Mouse (Mus musculus): ENCODE data around the gene Cdh11.
"Not testable (repeated sequence)": the region's sequence is repeated elsewhere in the genome, so short reads cannot be mapped to it uniquely, and the experiment has no call there.

The Cdh11 gene

DNA sequence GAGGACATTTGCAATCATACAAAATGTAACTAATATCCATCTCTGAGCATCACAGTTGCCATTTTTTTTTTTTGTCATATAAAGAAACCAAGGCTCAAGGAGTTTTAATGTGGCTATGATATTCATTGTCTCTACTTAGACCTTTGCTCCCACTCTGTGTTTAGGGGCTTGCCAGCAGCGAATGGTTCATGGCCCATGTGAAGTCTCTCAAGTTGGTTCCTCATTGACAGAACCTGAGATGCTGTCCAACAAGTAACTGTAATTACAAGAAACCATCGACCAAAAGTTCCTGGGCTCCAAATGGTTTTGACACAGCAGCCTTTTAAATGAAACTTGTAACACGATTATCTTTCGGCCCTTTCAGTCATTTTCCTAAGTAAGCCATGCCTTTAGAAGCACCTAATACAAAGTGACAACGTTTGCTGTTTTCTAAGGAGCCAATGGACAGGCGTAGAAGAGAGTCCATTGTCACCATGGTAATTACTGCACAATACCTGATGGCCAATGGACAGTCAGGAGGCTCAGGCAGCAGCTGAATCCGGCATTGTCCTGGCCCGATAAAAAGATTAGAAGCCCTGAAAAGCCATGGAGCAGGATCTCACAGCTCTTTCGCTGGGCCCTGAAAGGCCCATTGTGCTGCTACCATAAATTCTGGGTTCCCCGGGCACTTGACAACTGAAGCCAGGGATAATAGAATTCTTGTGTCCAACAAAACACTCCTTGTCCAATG lies 59.1 kb downstream of the Cdh11 start:
- CTCF ChIA-PET, result no interaction called here
- POLR2A ChIA-PET, result no interaction called here

DNA sequence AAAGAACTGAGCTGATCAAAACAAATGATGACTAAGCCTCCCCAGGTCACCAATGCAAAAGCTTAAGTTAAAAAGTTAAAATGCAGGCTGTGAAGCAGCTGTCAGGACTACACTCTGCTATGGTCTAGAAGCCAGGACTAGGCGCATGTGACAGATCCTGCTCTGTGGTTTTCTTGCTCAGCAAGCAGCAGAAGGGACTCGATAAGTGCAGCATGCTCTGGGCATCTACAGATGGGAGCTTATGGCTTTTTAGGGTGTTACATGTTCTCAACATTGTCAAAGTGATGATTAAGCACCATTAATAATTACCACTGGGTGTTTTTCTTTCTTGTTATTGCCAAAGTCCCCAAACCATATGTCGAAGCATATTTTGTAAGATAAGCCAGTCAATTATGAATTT lies 59.9 kb downstream of the Cdh11 start:
- CTCF ChIA-PET, result no interaction called here
- POLR2A ChIA-PET, result interaction anchor here in 1 of 4 experiments (0.6 kb wide), 1 partner anchor 177 kb away, joined by 3 read pairs; no protein-coding TSS in a partner anchor

DNA sequence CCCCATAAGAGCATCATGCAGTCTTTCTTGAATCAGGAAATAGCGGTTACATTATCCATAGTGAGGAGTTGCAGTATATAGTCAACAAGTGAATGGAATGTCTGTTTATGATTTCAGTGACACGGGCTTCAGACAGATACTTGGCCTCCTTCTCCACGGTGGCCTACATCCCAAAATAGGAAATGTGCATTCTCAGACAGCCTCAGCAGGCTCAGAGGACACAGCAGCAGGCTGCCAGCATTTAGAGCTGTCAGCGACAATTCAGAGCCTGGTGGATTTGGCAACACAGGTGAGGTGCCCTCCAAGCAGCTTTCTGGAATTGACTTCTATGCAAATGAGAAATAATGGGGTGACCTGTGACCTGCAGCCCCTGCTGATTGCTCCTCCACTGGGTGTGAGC lies 69.5 kb downstream of the Cdh11 start:
- POLR2A ChIA-PET, result no interaction called here
- CTCF ChIA-PET, result no interaction called here

DNA sequence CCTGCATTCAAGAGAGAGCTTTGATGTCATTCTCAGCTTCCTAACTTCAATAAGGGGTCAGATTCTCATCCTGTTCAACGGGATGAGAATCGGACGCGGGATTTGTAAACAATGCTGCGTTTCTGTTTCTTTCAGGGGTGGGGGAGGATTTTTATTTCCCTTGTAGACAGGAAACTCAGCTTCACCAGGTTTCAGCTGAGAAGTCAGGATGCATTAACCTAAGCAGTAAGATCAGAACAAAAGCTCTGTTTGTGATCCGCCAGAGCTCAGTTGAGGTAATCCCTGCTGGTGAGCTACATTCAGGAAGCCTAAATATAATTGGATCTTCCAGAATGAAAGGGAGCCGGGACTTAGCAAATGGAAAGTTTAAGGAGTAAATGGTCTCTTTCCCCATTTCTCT lies 78.1 kb downstream of the Cdh11 start:
- POLR2A ChIA-PET, result no interaction called here
- CTCF ChIA-PET, result no interaction called here

DNA sequence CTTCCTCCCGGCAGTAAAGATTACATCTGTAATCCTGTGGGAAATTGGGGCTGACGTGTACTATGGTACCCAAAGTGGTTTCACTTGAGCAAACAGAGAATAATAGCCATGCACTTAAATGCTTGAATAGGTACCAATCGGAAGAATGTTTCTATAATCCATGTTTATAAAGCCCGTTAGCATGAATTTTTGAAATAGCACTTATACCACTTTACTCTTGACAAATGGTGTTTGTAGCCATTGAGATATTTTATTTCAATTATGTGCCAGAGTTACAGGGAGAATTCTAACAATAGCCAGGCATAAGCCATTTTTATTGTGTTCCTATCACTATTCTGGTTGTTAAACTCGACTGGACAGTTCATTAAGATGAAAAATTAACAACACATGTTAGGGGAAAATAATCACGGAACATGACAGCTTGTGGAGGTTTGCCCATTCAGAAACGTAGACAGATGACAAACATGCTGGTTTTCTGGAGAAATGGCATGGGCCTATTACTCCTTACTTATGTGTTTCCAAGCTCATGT lies 80.0 kb downstream of the Cdh11 start:
- POLR2A ChIA-PET, result no interaction called here
- CTCF ChIA-PET, result no interaction called here

DNA sequence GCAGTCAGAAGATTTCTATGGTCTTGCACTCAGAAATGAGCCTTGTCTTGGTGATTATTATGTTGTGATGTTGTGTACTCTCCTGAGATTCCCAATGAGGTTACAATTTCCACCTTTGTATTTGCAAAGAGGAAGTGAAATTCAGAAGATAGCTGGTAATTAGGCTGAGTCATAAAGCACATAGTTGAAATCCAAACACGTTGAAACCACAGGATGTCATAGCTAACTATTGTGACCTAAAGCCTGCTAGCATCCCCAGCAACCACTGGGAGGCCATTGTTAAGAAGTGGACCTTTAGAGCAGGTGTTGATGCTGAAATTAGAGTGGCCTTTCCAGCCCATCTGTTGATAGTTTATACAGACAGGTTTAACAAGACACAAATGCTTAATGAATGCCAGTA lies 85.2 kb downstream of the Cdh11 start:
- CTCF ChIA-PET, result interaction anchor here in 1 of 4 experiments (0.7 kb wide), 1 partner anchor 84 kb away, joined by 5 read pairs; no protein-coding TSS in a partner anchor
- POLR2A ChIA-PET, result no interaction called here

DNA sequence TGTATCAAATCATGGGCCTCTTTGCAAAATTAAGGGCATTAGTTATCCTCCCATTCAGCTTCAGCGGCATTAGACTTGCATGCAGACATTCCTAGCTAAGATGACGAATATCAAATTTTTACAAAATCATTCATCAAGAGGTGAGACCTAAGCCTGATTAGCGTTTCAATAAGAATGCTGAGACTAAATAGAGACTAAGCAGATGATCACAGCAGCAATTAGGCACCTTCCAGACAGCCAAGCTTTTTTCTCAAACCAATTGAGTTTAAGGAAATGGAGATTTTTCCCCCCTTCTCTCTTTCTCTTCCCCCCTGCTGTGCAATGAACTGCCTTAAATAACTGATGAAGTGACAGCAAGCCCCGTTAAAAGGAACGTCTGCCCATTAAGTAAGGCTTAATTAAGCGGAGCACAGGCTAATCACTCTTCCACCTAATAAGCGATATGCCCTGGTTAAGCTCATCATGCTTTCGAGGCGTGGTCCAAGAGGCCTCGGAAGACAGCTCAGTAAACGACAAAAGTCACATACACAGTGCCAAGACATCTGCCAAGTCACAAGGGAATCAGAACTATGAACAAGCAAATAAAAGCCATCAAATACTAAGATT lies 87.1 kb downstream of the Cdh11 start:
- POLR2A ChIA-PET, result no interaction called here

DNA sequence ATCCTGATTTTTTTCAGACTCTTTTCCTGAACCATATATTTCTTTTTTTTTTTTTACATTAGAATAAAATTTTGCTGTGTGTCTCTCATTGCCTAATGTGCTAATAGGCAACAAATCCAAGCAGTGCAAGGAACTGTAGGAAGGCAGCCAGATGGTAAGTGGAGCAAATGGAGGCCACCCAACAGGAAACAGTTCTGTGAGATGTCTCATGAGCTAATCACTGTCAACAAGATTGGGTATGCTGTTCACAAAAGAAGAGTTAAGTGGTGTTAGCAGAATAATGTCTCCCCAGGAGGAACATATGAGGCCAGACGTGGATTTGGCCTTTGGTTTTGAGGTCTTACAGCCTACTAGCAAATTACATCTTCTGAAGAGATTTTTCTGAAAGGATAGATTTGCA lies 92.0 kb downstream of the Cdh11 start:
- POLR2A ChIA-PET, result no interaction called here
- CTCF ChIA-PET, result no interaction called here

More for the DNA sequence above, 87.1 kb downstream of the Cdh11 start:
- CTCF ChIA-PET, result no interaction called here

DNA sequence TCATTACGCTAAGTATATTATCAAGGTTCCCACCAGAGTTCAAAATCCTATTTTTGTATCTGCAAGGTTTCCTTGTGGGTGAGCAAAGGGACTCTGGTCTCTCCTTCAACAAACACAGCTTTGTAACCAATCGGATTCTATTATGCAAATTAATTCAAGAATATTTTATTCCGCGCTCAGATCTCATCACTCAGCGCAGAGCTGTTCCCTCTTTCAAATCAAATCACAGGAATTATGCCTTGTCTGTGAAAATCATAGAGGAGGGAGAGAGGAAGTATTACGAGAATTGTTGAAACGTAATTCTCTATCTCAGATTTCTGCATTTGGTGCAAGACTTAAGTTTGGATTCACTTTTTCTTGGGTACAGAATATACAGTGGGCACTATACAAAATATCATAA lies 100.0 kb downstream of the Cdh11 start:
- CTCF ChIA-PET, POLR2A ChIA-PET: not testable (repeated sequence)

DNA sequence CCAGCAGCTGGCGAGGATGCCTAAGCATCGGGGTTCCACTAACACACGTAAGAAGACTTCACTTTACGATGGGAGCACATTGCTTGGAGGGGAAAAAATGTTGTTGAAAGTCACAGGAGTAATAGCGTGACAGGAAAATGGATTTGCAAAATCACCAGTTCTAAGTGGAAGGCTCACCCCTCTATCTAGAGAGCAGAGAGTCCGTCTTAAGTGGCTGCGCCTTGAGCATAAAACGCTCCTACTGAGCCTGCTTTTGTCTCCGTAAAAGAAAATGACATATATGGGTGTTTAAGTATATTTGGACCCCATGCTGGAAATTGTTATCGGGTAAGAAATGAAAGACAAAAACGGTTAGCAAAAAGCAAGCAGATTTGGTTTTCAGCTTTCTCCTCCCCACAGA lies 100.4 kb downstream of the Cdh11 start:
- ChIA-PET POLR2A (no interaction called here), CTCF (no interaction called here)

DNA sequence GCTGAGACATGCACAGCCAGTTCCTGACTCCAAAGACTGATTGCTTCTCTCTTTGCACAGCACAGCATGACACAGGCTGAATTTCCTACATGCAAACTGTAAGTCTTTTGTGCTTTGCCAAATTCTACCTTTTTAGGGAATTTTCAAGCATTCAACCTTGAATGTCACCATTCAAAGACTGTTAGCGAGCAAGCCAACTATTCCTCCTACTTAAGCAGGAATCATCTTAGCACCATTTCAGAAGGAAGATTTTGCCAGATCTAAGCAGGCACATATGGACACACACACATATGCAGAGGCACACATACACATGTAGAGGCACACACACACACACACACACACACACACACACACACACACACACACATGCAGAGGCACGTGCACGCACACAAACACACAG lies 108.3 kb downstream of the Cdh11 start:
- POLR2A ChIA-PET, result no interaction called here
- CTCF ChIA-PET, result no interaction called here

DNA sequence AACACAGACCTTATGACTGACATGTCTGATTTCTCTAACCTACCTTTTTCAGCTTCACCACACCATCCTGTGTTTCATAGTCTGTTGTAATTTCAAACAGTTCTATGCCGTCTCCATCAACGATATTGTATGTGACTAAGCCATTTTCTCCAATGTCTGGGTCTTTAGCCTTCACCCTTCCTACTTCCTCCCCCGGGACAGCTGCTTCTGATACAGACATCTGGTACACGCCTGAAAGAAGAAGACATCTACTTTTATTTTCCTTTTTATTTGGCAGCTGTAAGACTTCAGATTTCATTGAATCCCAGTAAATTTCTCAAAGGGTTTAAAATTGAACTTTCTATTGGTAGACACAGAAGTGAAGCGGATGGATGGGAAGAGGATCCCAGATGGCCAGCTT lies 120.9 kb downstream of the Cdh11 start:
- CTCF ChIA-PET, POLR2A ChIA-PET: not testable (repeated sequence)

DNA sequence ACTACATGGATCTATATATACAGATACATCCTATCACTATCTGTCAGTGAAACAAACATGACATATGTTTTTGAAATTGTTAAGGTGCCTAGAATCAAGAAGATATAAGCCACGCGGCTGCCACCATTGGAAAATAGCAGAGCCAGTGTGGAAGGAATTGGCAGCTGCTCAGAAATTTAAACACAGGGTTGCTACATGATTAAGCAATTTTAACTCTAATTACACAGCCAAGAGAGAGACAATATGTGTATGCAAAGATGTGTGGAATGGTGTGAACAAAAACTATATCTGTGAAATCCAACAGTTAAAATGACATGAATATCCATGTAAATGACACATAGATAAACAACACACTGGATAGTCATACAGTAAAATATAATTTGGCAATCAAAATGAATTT lies 128.9 kb downstream of the Cdh11 start:
- ChIA-PET POLR2A (no interaction called here), CTCF (no interaction called here)

DNA sequence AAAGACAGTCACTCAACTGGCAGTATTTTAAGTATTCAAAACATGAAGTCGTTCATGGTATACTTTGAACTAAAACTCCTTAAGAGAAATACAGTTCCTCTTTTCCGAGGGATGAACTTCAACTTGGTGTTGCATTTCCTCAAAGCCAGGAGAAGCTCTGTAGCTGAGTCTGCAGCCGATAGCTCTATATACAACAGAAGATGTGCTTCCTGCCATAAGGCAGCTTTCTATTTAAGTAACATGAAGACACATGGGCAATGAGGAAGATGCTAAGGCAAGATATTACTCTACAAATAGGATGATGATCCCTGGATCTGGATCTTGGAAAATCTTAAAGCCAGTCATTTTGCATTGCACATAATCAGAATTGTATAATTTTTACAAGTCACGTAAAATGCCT lies 133.5 kb downstream of the Cdh11 start:
- ChIA-PET CTCF (no interaction called here), POLR2A (no interaction called here)

DNA sequence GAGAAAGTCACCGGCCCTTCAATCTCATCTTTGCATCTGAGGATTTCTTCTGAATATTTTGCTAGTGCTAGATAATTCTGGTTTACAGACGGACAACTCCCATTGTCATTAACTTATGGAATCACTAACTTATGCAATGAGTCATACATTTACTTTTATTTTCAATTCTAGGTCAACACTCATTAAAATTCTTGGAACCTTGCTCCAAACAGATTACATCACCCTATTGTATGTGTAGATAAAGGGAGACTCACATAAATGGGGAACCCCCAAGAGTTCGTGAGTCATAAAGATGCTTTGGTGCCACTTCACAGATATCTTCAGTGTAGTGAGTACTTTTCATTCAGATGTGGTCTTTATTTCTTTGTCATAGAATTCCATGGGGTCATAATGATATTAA lies 158.3 kb downstream of the Cdh11 start:
- POLR2A ChIA-PET, result no interaction called here
- CTCF ChIA-PET, result no interaction called here

DNA sequence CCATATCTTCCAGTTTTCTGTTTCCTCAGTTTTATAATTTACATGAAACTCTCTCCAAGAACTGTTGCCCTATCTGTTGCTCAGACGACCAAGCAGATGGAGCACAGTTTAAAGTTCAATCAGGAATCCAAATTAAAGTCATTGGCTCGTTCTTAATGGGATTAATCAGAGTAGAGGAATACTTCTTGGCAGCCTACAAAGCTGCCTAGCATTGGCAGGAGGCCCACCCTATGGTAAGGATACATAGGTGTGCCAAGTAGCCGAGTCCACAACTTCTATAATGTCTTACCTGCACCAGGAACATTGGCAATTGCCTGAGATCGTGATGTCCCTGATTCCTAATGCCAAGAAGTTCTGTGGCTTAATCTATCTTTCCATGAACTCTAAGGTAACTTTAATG lies 173.3 kb downstream of the Cdh11 start:
- POLR2A ChIA-PET, result no interaction called here
- CTCF ChIA-PET, result no interaction called here

DNA sequence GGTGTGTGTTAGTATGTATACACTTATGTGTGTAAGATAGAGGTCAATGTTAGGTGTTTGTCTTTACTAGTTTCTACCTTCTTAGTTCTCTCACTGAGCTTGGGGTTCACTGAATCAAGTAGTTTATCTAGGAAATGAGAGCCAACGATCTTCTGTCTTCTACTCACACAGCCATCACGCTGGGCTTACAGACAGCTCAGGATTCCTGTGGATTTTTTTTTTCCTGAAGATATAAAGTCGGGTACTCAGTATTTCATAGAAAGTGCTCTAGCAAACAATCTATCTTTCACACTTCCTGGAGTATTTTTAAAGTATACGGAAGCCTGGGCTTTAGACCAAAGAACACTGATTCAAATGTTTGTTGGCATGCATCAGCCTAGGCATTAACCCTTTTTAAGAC lies 184.1 kb downstream of the Cdh11 start:
- POLR2A ChIA-PET, result no interaction called here
- CTCF ChIA-PET, result interaction anchor here in 1 of 4 experiments (0.7 kb wide), 1 partner anchor 1313 kb away, joined by 3 read pairs; no protein-coding TSS in a partner anchor

DNA sequence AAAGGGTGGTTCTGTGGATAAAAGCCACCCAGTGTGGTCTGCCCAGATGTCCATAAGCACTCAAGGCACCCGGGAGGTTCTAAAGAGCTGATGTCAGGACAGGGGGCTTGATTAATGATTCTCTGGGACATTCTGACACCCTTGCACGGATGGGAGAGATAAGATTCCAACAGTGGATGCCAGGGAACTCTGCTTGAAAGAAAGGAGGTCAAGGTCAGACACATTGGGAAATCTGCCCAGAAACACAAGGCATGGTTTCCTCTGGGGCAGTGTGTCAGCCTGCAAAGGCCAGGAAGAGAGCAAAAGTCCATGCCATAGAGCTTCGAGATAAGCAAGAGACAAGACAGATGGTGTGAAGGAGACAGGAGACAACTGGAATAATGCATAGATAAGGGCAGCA lies 188.9 kb downstream of the Cdh11 start:
- ChIA-PET CTCF (no interaction called here), POLR2A (no interaction called here)

DNA sequence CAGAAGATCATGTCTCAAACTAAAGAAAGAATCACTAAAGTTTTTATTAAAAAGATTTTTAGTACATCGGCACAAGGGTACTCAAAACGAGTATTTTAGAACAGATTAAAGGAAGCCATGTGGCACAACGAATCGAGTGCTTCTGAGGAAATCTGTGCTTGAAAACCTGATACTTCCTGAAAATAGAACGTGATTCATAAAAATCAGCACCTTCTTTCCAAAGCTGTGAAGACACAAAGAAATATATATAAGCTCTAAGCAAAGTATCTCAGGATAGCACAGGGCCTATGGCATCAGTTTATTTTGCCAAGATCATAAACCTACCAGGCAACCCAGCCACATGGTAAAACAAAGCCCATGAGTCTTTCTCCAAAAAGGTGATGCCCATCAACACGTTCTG lies 191.5 kb downstream of the Cdh11 start:
- CTCF ChIA-PET, result no interaction called here
- POLR2A ChIA-PET, result no interaction called here

Measured in embryonic stem cell, embryonic (primary cell).